19 mouse cellular contexts compared by ENCODE assay signal in the genomic region with DNA sequence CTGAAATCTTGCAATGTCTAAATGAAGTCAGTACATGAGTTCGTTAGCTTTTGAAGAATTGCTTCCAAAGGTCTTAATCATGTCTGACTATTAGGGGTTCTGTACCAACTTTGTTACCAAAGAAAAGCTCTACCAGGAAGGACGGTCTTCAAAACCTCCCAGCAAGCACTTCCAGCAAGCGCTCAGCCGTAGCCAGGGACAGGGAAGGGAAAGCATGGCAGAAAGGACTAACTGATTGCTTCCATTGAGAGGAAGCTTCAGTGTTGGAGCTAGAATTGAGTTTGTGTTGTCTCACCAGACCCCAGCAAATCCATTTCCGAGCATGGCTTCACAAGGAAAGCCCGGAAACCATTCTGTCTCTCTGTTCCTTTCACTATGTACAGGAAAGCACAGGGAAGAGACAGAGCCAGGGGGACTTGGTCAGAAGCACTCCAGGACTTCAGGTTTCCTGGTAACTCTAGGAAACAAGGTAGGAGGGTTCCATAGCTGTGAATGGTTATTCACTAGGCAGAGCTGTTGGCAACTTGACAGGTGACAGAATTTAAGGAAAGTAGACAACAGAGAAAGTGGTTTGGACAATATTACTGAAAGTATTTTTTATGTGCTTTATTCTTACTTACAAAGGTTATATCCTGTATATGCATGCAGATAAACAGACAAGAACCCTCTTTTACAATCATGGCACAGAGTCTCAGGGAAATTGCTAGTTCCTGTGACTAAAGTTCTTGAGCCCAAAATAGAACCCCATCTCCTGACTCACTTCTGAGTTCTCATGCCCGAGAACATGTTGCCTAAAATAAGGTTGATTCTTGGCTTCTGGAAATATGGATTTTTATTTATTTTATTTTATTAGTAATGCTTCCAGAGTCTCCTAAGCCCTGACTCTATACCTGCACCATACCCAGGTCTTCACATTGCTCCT.
A peak's percentile ranks its signal among the peaks of the same experiment; 100 is the strongest.
DNase-seq lines count a peak whose midpoint lies in the region; ATAC-seq and TF ChIP-seq lines count a peak whose summit lies in the region.
"Had no signal": no experiment of that assay in that cellular context is flagged by ENCODE, and none has a peak within 500 bp of the region (broad histone marks: within the 10 kb centered on the region; RNA-seq: fewer than 3 reads in every experiment).

No protein-coding gene starts in this region.

- no peak for ATAC-seq in forebrain, embryonic 11.5 days (replicated peaks; ENCODE audit: low FRiP score)
- ATAC-seq in midbrain, embryonic 16.5 days, result no peak
- no peak for ATAC-seq in megakaryocyte, adult 5-6 weeks (ENCODE audit: poor library complexity, severe bottlenecking)
- ATAC-seq: lung, postnatal 0 days had no signal

- H3K4me3 ChIP-seq in forebrain, embryonic 10.5 days, result no peak overlapping the region
- no peak overlapping the region for H3K4me3 ChIP-seq in forebrain, embryonic 11.5 days (ENCODE audit: low read depth, low read length)
- peak overlapping the region; percentile 36 for H3K4me3 ChIP-seq in layer of hippocampus, adult 2 months
- no peak overlapping the region for H3K4me3 ChIP-seq in midbrain, embryonic 16.5 days (ENCODE audit: low read depth, low read length)
- H3K4me3 ChIP-seq: embryonic facial prominence, embryonic 12.5 days; liver, embryonic 15.5 days; megakaryocyte, embryonic 14.5 days; myocyte had no signal

- H3K27me3 ChIP-seq in forebrain, embryonic 10.5 days (ENCODE audit: poor library complexity, severe bottlenecking), result peaks cover 26% of the 10 kb centered on the region; the same call in 1 of the 2 replicates
- H3K27me3 ChIP-seq in forebrain, embryonic 11.5 days (ENCODE audit: control insufficient read depth, insufficient read depth, low read length), result no peaks in the 10 kb centered on the region
- peaks cover 3% of the 10 kb centered on the region for H3K27me3 ChIP-seq in midbrain, embryonic 16.5 days (ENCODE audit: control insufficient read depth, insufficient read depth, low read depth, low read length)
- H3K27me3 ChIP-seq: liver, embryonic 15.5 days; megakaryocyte, embryonic 14.5 days had no signal

- H3K36me3 ChIP-seq in forebrain, embryonic 10.5 days (replicated peaks), result no peaks in the 10 kb centered on the region
- H3K36me3 ChIP-seq in forebrain, embryonic 11.5 days (ENCODE audit: control insufficient read depth, insufficient read depth, low read length), result no peaks in the 10 kb centered on the region
- no peaks in the 10 kb centered on the region for H3K36me3 ChIP-seq in midbrain, embryonic 16.5 days (ENCODE audit: control insufficient read depth, insufficient read depth, low read length)
- H3K36me3 ChIP-seq: embryonic facial prominence, embryonic 12.5 days; liver, embryonic 15.5 days had no signal

- H3K9ac ChIP-seq in forebrain, embryonic 11.5 days (ENCODE audit: low read length), result no peak overlapping the region
- no peak overlapping the region for H3K9ac ChIP-seq in midbrain, embryonic 16.5 days (ENCODE audit: low read depth, low read length)
- H3K9ac ChIP-seq: embryonic facial prominence, embryonic 12.5 days; liver, embryonic 15.5 days had no signal

- H3K4me1 ChIP-seq in forebrain, embryonic 10.5 days, result peaks cover 19% of the 10 kb centered on the region
- H3K4me1 ChIP-seq in forebrain, embryonic 11.5 days (replicated peaks; ENCODE audit: control insufficient read depth, insufficient read depth, low read length), result peaks cover 3% of the 10 kb centered on the region; the same call in 1 of the 2 replicates
- peaks cover 2% of the 10 kb centered on the region; the same call in 1 of the 2 replicates for H3K4me1 ChIP-seq in midbrain, embryonic 16.5 days (ENCODE audit: control insufficient read depth, insufficient read depth, low read length)
- H3K4me1 ChIP-seq: embryonic facial prominence, embryonic 12.5 days; liver, embryonic 15.5 days had no signal

- no peaks in the 10 kb centered on the region for H3K9me3 ChIP-seq in forebrain, embryonic 10.5 days
- no peaks in the 10 kb centered on the region for H3K9me3 ChIP-seq in forebrain, embryonic 11.5 days (ENCODE audit: control insufficient read depth, low read length)
- H3K9me3 ChIP-seq in midbrain, embryonic 16.5 days (replicated peaks; ENCODE audit: control insufficient read depth, low read length, poor library complexity, severe bottlenecking), result no peaks in the 10 kb centered on the region
- H3K9me3 ChIP-seq: embryonic facial prominence, embryonic 12.5 days; liver, embryonic 15.5 days; megakaryocyte, embryonic 14.5 days had no signal

- 83% methylated on average over 7 of the region's 7 CpGs for WGBS in forebrain, embryonic 10.5 days
- 70% methylated on average over 7 of the region's 7 CpGs for WGBS in forebrain, embryonic 11.5 days
- 72% methylated on average over 7 of the region's 7 CpGs for whole genome bisulfite sequencing in midbrain, embryonic 16.5 days

- peak overlapping the region; percentile 48; the same call in 1 of the 2 replicates for H3K27ac ChIP-seq in forebrain, embryonic 10.5 days
- H3K27ac ChIP-seq in forebrain, embryonic 11.5 days (ENCODE audit: low read depth, low read length), result no peak overlapping the region
- peak overlapping the region; percentile 28 for H3K27ac ChIP-seq in layer of hippocampus, adult 2 months
- peak overlapping the region; percentile 19; the same call in 1 of the 2 replicates for H3K27ac ChIP-seq in midbrain, embryonic 16.5 days (ENCODE audit: low read length)
- H3K27ac ChIP-seq: embryonic facial prominence, embryonic 12.5 days; kidney, postnatal 0 days; liver, embryonic 15.5 days; stomach, postnatal 0 days had no signal

- no peak for DNase-seq in forebrain, embryonic 10.5 days (ENCODE audit: extremely low spot score, low spot score)
- DNase-seq in forebrain, embryonic 11.5 days (ENCODE audit: low spot score), result no peak
- DNase-seq in layer of hippocampus, adult 2 months (ENCODE audit: low spot score in 2 of 2), result no peak
- no peak for DNase-seq in layer of hippocampus, adult 8-10 months (ENCODE audit: low spot score in 2 of 2)
- peak; percentile 84 for DNase-seq in brain, adult 2 months (ENCODE audit: low read depth, low spot score)
- no peak for DNase-seq in lung, postnatal 14 days
- DNase-seq: adrenal gland, postnatal 10 days; heart, postnatal 4 days; kidney, adult 11 months; thymus, postnatal 25 days had no signal

- no peak for TF ChIP-seq CTCF in layer of hippocampus, adult 2 months (conservative IDR thresholded peaks at IDR 0.05)

- H3K4me2 ChIP-seq in forebrain, embryonic 11.5 days (ENCODE audit: low read depth, low read length, severe bottlenecking), result no peak overlapping the region
- H3K4me2 ChIP-seq in midbrain, embryonic 16.5 days (ENCODE audit: low read length), result 0 out of 2 replicates have a peak overlapping the region, but pooled peaks have one; percentile 0
- H3K4me2 ChIP-seq: embryonic facial prominence, embryonic 12.5 days; liver, embryonic 15.5 days had no signal
